Mouse (Mus musculus): ENCODE data around the gene Jaml. TPM values are rescaled to one million over a fixed set of nuclear protein-coding genes. Genes with fewer than 3 reads are reported as not detected.

Jaml gene
- polyA plus RNA-seq, 1 experiment from 2014 or later, result 0.20 TPM

DNA sequence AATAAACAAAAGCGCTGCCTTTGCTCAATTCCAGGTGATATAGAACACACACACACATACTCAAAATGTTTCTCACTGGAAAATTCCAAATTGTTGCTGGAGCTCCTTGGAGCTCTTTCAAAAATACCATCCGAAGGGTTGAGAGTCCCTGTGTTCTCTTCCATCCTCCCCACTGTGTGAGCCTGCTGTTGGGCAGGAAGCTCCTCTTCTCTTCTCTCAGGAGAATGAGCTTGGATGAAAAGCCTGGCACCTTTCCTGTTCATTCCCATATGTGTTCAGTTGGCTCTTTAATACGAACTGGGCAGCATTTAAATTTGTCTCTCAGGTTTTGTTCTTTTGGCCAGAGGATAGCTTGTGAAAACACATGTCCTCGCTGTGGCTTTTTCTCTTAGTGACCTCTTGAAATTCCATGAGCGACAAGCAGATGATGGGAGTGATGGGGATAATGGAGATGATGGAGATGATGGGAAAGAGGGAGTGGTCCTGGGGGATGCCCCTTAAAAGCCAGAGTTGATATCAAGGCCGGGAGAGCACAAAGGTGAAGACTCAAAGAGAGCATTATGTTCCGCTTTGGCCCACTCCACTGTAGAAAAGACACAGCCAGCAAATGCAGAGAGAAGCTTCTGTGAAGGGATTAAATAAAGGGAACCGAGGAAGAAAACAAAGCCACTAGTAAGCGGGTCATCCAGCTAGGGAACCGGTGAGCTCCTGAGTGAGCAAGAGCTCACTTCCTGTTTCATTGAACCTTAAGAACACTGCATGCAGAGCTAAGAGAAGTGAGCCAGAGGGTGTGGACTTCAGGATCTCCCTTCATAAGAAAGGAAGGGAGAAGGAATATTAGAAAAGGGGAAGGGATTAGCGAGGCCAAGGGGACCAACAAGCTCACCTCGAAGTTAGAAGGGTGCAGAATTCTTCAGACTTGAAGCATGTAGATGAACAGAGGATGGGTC is 7.0 kb downstream of the Jaml start:
- Histone ChIP-seq H3K27ac (replicated peaks) (no peak overlapping the region), H3K9me3 (no peaks in the 10 kb centered on the region), H3K4me2 (no peak overlapping the region), H3K9ac (no peak overlapping the region), H3K36me3 (no peaks in the 10 kb centered on the region), H3K27me3 (0 out of 2 replicates have a peak, but pooled peaks cover 3% of the 10 kb centered on the region), H3K4me3 (no peak overlapping the region), H3K4me1 (replicated peaks) (no peaks in the 10 kb centered on the region)
- no peak for ATAC-seq (ENCODE audit: low read depth)
- 82% methylated on average over 12 of the region's 12 CpGs for WGBS

DNA sequence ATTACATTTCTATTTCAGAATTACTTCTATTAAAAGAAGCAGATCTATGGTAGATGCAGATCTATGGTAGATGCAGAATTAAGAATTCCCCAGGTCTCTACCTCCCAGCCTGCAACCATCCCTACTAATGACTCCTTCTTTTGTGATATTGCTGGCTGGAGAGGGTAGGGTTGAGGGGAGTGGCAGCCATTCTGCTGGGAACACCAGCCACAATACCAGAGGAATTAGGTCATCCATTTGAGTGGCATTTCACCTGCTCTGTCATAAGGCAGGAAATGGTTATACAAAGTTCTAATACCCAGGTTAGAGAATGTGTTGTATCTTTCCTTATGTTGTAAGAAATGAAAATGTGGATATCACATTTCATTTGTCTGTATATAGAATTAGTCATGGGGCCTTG is 9.1 kb downstream of the Jaml start:
- Histone ChIP-seq H3K36me3 (no peaks in the 10 kb centered on the region), H3K9ac (no peak overlapping the region), H3K4me1 (replicated peaks) (no peaks in the 10 kb centered on the region), H3K9me3 (no peaks in the 10 kb centered on the region), H3K4me2 (no peak overlapping the region), H3K4me3 (no peak overlapping the region), H3K27me3 (peaks cover 3% of the 10 kb centered on the region; the same call in 1 of the 2 replicates), H3K27ac (replicated peaks) (no peak overlapping the region)
- ATAC-seq (ENCODE audit: low read depth), result no peak

DNA sequence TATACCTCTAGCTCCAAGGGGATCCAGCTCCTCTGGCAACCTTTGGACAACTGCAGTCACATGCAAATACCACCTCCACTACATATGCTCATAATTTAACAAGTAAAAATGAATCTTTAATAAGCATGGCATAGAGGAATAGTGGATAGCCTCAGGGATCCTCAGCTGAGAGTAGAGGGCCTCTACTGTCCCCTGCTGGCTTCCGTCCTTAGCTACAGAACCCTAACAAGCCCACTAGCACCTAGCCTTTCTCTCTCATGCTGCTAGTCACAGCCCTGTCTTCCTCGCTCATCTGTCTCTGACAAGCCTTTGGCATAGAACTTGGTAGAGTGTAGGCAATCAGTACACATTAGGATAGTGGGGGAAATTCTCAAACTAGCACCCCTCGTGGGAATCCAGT is 11.8 kb downstream of the Jaml start:
- ATAC-seq (ENCODE audit: low read depth), result no peak
- no peak overlapping the region for H3K27ac ChIP-seq (replicated peaks)
- H3K4me3 ChIP-seq, result no peak overlapping the region
- no peaks in the 10 kb centered on the region for H3K4me1 ChIP-seq (replicated peaks)
- no peaks in the 10 kb centered on the region for H3K9me3 ChIP-seq
- no peak overlapping the region for H3K4me2 ChIP-seq
- H3K36me3 ChIP-seq, result no peaks in the 10 kb centered on the region
- WGBS, result 73% methylated on average over 3 of the region's 3 CpGs
- peaks cover 3% of the 10 kb centered on the region; the same call in 1 of the 2 replicates for H3K27me3 ChIP-seq
- H3K9ac ChIP-seq, result no peak overlapping the region

DNA sequence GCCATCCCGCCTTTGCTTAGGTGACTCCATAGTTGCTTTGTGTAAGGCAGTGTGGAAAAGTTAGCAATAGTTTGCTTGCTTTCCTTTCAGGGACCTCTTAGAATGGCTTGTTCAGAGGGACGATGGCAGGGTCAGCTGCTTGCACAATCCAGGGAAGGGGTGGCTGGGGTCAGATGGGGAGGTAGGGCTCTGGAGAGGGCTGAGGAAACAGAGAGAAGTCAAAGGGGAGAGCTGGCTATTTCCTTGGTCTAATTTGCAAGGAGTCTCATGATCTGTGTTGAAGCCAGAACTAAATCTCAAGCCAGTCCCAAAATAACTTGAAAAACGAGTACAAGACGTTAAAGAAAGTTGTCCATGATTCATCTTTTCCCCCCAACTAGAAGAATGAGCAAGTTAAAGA is 13.7 kb downstream of the Jaml start:
- no peaks in the 10 kb centered on the region for H3K36me3 ChIP-seq
- peaks cover 3% of the 10 kb centered on the region; the same call in 1 of the 2 replicates for H3K27me3 ChIP-seq
- no peak overlapping the region for H3K4me3 ChIP-seq
- no peak for ATAC-seq (ENCODE audit: low read depth)
- H3K27ac ChIP-seq (replicated peaks), result no peak overlapping the region
- no peaks in the 10 kb centered on the region for H3K9me3 ChIP-seq
- WGBS, result 71% methylated on average over 4 of the region's 4 CpGs
- H3K4me2 ChIP-seq, result no peak overlapping the region
- no peaks in the 10 kb centered on the region for H3K4me1 ChIP-seq (replicated peaks)
- H3K9ac ChIP-seq, result no peak overlapping the region

DNA sequence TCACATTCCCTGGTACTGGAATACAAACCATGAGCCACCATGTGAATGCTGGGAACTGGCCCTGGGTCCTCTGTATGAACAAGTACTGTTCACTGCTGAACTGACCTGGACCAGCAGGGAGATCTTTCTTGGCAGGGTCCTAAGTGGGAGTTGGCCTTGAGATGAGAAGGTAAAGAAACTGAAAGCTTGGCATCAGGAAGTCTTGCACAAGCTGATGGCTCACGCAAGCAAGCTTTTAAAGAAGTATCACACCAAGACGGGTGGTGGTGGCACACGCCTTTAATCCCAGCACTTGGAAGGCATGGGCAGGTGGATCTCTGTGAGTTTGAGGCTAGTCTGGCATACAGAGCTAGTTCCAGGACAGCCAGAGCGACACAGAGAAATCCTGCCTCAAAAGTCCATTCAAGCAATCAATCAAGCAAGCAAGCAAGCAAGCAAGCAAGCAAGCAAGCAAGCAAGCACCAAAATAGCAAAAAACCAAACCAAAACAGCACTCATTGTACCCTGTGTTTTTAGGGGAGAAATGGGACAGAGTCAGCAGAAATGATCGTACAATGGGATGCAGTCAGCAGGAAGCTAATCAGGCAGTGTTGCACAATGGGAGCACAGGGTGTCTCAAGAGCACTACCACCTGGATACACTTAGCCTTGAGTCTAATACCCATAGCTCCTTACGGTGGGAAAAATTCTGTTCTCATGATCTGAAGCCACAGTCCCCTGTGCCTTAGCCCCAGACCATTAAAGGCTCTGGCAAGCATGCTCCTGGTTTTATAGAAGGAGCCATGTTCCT is 16.4 kb downstream of the Jaml start:
- Histone ChIP-seq H3K4me2 (no peak overlapping the region), H3K36me3 (no peaks in the 10 kb centered on the region), H3K4me1 (replicated peaks) (no peaks in the 10 kb centered on the region), H3K27me3 (no peaks in the 10 kb centered on the region; the same call in 1 of the 2 replicates), H3K27ac (replicated peaks) (no peak overlapping the region), H3K9me3 (no peaks in the 10 kb centered on the region), H3K9ac (no peak overlapping the region), H3K4me3 (no peak overlapping the region)
- ATAC-seq (ENCODE audit: low read depth), result no peak
- WGBS, result 81% methylated on average over 6 of the region's 6 CpGs

DNA sequence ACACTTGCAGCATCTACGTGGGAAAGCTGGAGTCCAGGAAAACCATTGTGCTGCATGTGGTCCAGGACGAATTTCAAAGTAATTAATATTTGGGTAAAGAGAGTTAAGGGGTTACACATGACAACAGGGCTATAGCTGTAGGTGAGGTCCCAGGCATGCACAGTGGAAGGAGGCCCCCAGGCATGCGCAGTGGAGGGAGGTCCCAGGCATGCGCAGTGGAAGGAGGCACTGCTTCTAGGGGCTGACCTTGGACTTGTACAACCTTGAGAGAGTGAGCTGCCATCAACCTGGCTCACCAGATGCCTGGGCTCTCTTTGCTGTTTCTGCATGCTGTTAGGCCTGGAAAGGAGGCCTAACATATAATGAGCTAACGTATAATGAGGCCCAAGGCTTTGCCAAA is 18.9 kb downstream of the Jaml start:
- Histone ChIP-seq H3K4me3 (no peak overlapping the region), H3K27me3 (no peaks in the 10 kb centered on the region; the same call in 1 of the 2 replicates), H3K36me3 (no peaks in the 10 kb centered on the region), H3K4me1 (replicated peaks) (no peaks in the 10 kb centered on the region), H3K9ac (no peak overlapping the region), H3K27ac (replicated peaks) (no peak overlapping the region), H3K4me2 (no peak overlapping the region), H3K9me3 (no peaks in the 10 kb centered on the region)
- 83% methylated on average over 5 of the region's 5 CpGs for WGBS
- no peak for ATAC-seq (ENCODE audit: low read depth)

DNA sequence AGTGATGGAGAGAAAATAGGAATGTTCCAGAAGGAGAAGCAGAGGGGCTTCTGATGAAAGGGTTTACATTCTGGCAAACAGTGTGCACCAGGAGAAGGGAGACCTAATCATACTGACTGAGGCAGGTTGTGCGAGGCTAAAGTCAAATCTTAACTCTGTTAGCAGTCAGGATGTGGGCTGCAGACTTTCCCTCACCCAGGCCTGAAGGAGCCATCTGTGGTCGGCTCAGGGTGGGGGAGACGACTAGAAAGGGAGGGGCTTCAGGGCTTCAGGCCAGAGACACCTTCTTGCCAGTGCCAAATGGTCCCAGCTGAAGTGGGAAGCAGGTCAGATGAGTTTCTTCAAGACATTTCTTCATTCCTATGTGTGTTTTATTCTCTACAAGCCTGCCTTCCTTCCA is 19.4 kb downstream of the Jaml start:
- Histone ChIP-seq H3K9me3 (no peaks in the 10 kb centered on the region), H3K27ac (replicated peaks) (no peak overlapping the region), H3K4me2 (no peak overlapping the region), H3K36me3 (no peaks in the 10 kb centered on the region), H3K27me3 (no peaks in the 10 kb centered on the region), H3K4me1 (replicated peaks) (no peaks in the 10 kb centered on the region), H3K9ac (no peak overlapping the region), H3K4me3 (no peak overlapping the region)
- ATAC-seq (ENCODE audit: low read depth), result no peak
- 61% methylated on average over 3 of the region's 3 CpGs for WGBS

DNA sequence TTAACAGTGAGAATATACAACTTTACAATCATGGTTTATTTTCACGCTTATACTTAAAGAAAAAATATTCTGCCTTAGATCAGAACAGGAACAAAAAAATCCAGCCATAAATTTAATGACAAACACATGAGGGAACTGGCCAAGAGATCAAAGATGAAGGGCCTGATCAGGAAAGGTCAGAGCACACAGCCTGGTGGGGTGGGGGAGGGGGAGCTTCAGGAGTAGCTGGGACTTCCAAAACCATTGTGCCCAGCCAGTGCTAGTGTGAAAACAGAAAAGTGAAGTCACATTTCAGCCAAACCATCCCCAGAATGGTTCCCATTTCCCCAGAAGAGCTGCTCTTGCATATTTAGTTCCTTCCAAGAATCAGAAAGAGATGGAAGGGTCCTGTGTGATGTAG is 23.5 kb downstream of the Jaml start:
- Histone ChIP-seq H3K9ac (no peak overlapping the region), H3K36me3 (no peaks in the 10 kb centered on the region), H3K27ac (replicated peaks) (no peak overlapping the region), H3K4me1 (replicated peaks) (no peaks in the 10 kb centered on the region), H3K4me2 (no peak overlapping the region), H3K4me3 (no peak overlapping the region), H3K9me3 (no peaks in the 10 kb centered on the region), H3K27me3 (no peaks in the 10 kb centered on the region)
- ATAC-seq (ENCODE audit: low read depth), result no peak
- 84% methylated on average over 1 of the region's 1 CpGs for WGBS

DNA sequence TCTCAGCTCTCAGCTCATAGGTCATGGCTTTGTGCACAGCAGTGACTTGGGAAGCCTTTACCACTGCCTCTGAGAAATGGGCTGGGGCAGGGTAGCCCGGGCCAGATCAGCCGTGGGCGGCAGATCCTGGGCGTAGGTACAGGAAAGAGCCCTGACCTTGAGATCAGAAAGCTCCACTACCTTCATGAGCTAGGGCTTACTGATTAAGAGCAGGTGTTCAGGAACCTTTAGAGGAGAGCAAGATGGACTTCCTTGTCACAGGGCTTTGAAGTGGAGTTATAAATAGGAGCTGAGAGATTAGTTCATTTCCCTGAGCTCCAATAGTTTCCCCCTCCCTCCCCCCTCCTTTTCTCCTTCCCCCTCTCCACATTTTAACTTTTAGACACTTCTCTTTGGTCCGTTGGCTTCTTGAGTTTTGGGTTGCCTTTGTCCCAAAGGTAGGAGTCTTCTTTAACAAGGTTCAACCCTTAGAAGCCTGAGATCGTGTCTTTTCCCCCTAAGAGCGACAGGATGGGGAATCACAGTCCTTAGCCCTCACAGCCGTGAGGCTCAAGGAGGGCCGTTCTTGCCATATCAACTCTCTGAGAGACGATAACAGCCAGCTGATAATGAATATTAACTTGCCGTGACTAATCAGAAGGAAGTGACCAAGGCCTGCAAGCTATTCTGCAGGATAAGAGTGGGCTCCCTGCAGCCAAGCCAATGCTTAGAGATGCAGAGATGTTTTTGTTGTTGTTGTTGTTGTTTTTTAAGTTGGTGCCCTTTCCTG is 24.4 kb downstream of the Jaml start:
- no peak overlapping the region for H3K4me2 ChIP-seq
- H3K9me3 ChIP-seq, result no peaks in the 10 kb centered on the region
- H3K27ac ChIP-seq (replicated peaks), result no peak overlapping the region
- WGBS, result 77% methylated on average over 11 of the region's 11 CpGs
- no peak overlapping the region for H3K9ac ChIP-seq
- H3K36me3 ChIP-seq, result no peaks in the 10 kb centered on the region
- no peak for ATAC-seq (ENCODE audit: low read depth)
- no peaks in the 10 kb centered on the region for H3K4me1 ChIP-seq (replicated peaks)
- no peaks in the 10 kb centered on the region for H3K27me3 ChIP-seq
- H3K4me3 ChIP-seq, result no peak overlapping the region

DNA sequence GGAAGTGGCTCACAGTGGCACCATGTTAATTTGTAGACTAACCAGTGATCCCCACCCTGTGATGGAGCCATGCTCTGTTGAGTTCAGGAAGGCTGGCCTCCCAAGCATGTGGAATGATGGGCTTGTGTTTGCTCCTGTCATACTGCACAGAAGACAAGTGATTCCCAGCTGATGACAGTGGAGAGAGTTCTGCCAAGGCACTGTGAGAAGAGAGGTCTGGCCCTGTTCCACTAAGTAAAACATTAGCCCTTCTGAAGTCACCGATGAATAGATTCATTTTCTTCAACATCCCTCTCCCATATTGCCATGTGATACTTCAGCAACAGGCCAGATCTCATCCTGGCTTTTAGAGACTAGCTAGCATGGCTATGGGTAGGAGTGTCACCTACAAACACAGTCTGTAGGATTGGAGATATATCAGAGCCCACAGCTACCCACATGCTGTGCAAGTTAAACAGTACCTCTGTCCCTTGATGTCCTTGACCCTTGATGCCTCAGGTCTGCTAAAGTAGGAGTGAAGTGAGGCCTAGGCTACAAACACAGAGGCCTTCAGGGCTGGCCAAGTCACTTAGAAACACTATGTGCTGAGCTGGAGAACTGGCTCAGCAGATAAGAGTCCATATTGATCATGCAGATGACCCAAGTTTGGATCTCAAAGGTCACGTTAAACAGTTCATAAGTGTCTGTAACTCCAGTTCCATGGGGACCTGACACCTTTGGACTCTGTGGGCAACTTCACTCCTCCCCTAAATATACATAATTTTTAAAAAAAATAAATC is 26.8 kb downstream of the Jaml start:
- Histone ChIP-seq H3K4me3 (no peak overlapping the region), H3K27me3 (no peaks in the 10 kb centered on the region), H3K4me2 (no peak overlapping the region), H3K27ac (replicated peaks) (no peak overlapping the region), H3K4me1 (replicated peaks) (no peaks in the 10 kb centered on the region), H3K9me3 (no peaks in the 10 kb centered on the region), H3K9ac (no peak overlapping the region), H3K36me3 (no peaks in the 10 kb centered on the region)
- no peak for ATAC-seq (ENCODE audit: low read depth)
- 94% methylated on average over 2 of the region's 2 CpGs for WGBS

DNA sequence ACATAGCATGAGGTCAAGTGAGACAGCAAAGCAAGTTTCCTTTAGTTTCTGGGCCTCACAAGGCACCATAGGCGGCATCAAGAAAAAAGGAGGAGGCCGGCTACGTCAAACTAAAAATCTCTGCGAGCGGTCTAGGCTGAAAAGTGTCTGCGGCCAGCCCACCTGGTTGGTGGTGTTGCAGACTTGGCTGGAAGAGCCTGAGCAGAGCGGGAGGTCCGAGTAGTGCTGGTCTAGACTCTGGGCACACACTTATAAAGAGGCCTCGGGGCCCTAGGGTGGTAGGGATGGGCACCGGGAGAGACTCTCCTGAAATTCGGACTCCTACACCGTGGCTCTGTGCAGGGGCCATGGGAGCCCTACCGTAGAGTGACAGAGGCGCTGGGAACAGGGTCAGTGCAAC is 36.7 kb downstream of the Jaml start:
- ATAC-seq (ENCODE audit: low read depth), result peak; percentile 64; the same call in 1 of the 2 replicates
- Histone ChIP-seq H3K9ac (peak overlapping the region; percentile 54), H3K4me1 (replicated peaks) (peaks cover 23% of the 10 kb centered on the region), H3K27ac (replicated peaks) (no peak overlapping the region), H3K36me3 (no peaks in the 10 kb centered on the region), H3K4me3 (peak overlapping the region; percentile 41), H3K27me3 (peaks cover 13% of the 10 kb centered on the region; the same call in 1 of the 2 replicates), H3K9me3 (no peaks in the 10 kb centered on the region), H3K4me2 (peak overlapping the region; percentile 61)
- whole genome bisulfite sequencing, result 2% methylated on average over 14 of the region's 14 CpGs
